Mouse (Mus musculus): Measurements from ENCODE around the gene Ttc27. TPM values are rescaled to one million over a fixed set of nuclear protein-coding genes. Genes with fewer than 3 reads are reported as not detected.

The Ttc27 gene
- polyA plus RNA-seq, 1 experiment from 2014 or later: 20.9 TPM

GRCm38 (mm10) chr17:74841721-74842120 is 124.2 kb downstream of the Ttc27 start:
- Histone ChIP-seq H3K9ac (ENCODE audit: low read depth, low read length) (no peak overlapping the region), H3K4me1 (replicated peaks; ENCODE audit: insufficient read depth, low read length) (no peaks in the 10 kb centered on the region), H3K4me3 (replicated peaks; ENCODE audit: low read depth, low read length) (no peak overlapping the region), H3K9me3 (replicated peaks; ENCODE audit: low read length) (no peaks in the 10 kb centered on the region), H3K27me3 (ENCODE audit: insufficient read depth, low read length) (no peaks in the 10 kb centered on the region), H3K4me2 (ENCODE audit: low read length) (no peak overlapping the region), H3K36me3 (ENCODE audit: insufficient read depth, low read length) (no peaks in the 10 kb centered on the region), H3K27ac (no peak overlapping the region)
- WGBS: 77% methylated on average over 3 of the region's 3 CpGs
- TF ChIP-seq CTCF (IDR thresholded peaks at IDR 0.05; ENCODE audit: low read depth): no peak
- ATAC-seq (replicated peaks; ENCODE audit: low FRiP score, low read depth) (no peak), DNase-seq (ENCODE audit: low spot score) (no peak)

- no peaks in the 10 kb centered on the region for H3K4me1 ChIP-seq (replicated peaks; ENCODE audit: insufficient read depth, low read length)
- no peak overlapping the region for H3K4me2 ChIP-seq (ENCODE audit: low read length)
- DNase-seq (ENCODE audit: low spot score) (no peak), ATAC-seq (replicated peaks; ENCODE audit: low FRiP score, low read depth) (no peak)
- H3K4me3 ChIP-seq (replicated peaks; ENCODE audit: low read depth, low read length): no peak overlapping the region
- H3K36me3 ChIP-seq (ENCODE audit: insufficient read depth, low read length): no peaks in the 10 kb centered on the region
- 97% methylated on average over 3 of the region's 3 CpGs for WGBS
- no peaks in the 10 kb centered on the region for H3K27me3 ChIP-seq (ENCODE audit: insufficient read depth, low read length)
- no peak overlapping the region for H3K9ac ChIP-seq (ENCODE audit: low read depth, low read length)
- H3K9me3 ChIP-seq (replicated peaks; ENCODE audit: low read length): no peaks in the 10 kb centered on the region
- H3K27ac ChIP-seq: no peak overlapping the region
- TF ChIP-seq CTCF (IDR thresholded peaks at IDR 0.05; ENCODE audit: low read depth): no peak
Measured at GRCm38 (mm10) chr17:74842603-74843002, 125.1 kb downstream of the Ttc27 start.

- Histone ChIP-seq H3K36me3 (ENCODE audit: insufficient read depth, low read length) (no peaks in the 10 kb centered on the region), H3K4me1 (replicated peaks; ENCODE audit: insufficient read depth, low read length) (no peaks in the 10 kb centered on the region), H3K4me3 (replicated peaks; ENCODE audit: low read depth, low read length) (no peak overlapping the region), H3K4me2 (ENCODE audit: low read length) (no peak overlapping the region), H3K9me3 (replicated peaks; ENCODE audit: low read length) (no peaks in the 10 kb centered on the region), H3K27ac (no peak overlapping the region), H3K9ac (ENCODE audit: low read depth, low read length) (no peak overlapping the region), H3K27me3 (ENCODE audit: insufficient read depth, low read length) (no peaks in the 10 kb centered on the region)
- ATAC-seq (replicated peaks; ENCODE audit: low FRiP score, low read depth) (no peak), DNase-seq (ENCODE audit: low spot score) (no peak)
- TF ChIP-seq CTCF (IDR thresholded peaks at IDR 0.05; ENCODE audit: low read depth): no peak
- 93% methylated on average over 6 of the region's 6 CpGs for WGBS
Measured at GRCm38 (mm10) chr17:74843486-74843885, 126.0 kb downstream of the Ttc27 start.

GRCm38 (mm10) chr17:74846031-74846891 is 128.7 kb downstream of the Ttc27 start:
- H3K4me1 ChIP-seq (replicated peaks; ENCODE audit: insufficient read depth, low read length): no peaks in the 10 kb centered on the region
- WGBS: 27% methylated on average over 10 of the region's 10 CpGs

GRCm38 (mm10) chr17:74850216-74850615 is 132.7 kb downstream of the Ttc27 start:
- no peak overlapping the region for H3K27ac ChIP-seq
- no peak overlapping the region for H3K4me3 ChIP-seq (replicated peaks; ENCODE audit: low read depth, low read length)
- no peaks in the 10 kb centered on the region for H3K36me3 ChIP-seq (ENCODE audit: insufficient read depth, low read length)
- TF ChIP-seq CTCF (IDR thresholded peaks at IDR 0.05; ENCODE audit: low read depth): no peak
- no peaks in the 10 kb centered on the region for H3K4me1 ChIP-seq (replicated peaks; ENCODE audit: insufficient read depth, low read length)
- H3K9ac ChIP-seq (ENCODE audit: low read depth, low read length): no peak overlapping the region
- no peaks in the 10 kb centered on the region for H3K9me3 ChIP-seq (replicated peaks; ENCODE audit: low read length)
- H3K4me2 ChIP-seq (ENCODE audit: low read length): no peak overlapping the region
- ATAC-seq (replicated peaks; ENCODE audit: low FRiP score, low read depth) (no peak), DNase-seq (ENCODE audit: low spot score) (no peak)
- H3K27me3 ChIP-seq (ENCODE audit: insufficient read depth, low read length): no peaks in the 10 kb centered on the region
- 84% methylated on average over 3 of the region's 3 CpGs for WGBS

More at GRCm38 (mm10) chr17:74846031-74846891, 128.7 kb downstream of the Ttc27 start:
- no peak for TF ChIP-seq CTCF (IDR thresholded peaks at IDR 0.05; ENCODE audit: low read depth)
- Histone ChIP-seq H3K27ac (peak overlapping the region; percentile 62), H3K4me3 (replicated peaks; ENCODE audit: low read depth, low read length) (no peak overlapping the region), H3K27me3 (ENCODE audit: insufficient read depth, low read length) (no peaks in the 10 kb centered on the region), H3K9ac (ENCODE audit: low read depth, low read length) (no peak overlapping the region), H3K9me3 (replicated peaks; ENCODE audit: low read length) (no peaks in the 10 kb centered on the region), H3K4me2 (ENCODE audit: low read length) (no peak overlapping the region), H3K36me3 (ENCODE audit: insufficient read depth, low read length) (no peaks in the 10 kb centered on the region)
- DNase-seq (ENCODE audit: low spot score) (peak; percentile 58), ATAC-seq (replicated peaks; ENCODE audit: low FRiP score, low read depth) (peak; percentile 73; the same call in 1 of the 2 replicates)

- Histone ChIP-seq H3K9me3 (replicated peaks; ENCODE audit: low read length) (no peaks in the 10 kb centered on the region), H3K36me3 (ENCODE audit: insufficient read depth, low read length) (0 out of 2 replicates have a peak, but pooled peaks cover 4% of the 10 kb centered on the region), H3K4me3 (replicated peaks; ENCODE audit: low read depth, low read length) (no peak overlapping the region), H3K4me2 (ENCODE audit: low read length) (no peak overlapping the region), H3K4me1 (replicated peaks; ENCODE audit: insufficient read depth, low read length) (no peaks in the 10 kb centered on the region), H3K27ac (no peak overlapping the region), H3K9ac (ENCODE audit: low read depth, low read length) (no peak overlapping the region), H3K27me3 (ENCODE audit: insufficient read depth, low read length) (no peaks in the 10 kb centered on the region)
- no peak for ATAC-seq (replicated peaks; ENCODE audit: low FRiP score, low read depth)
- TF ChIP-seq CTCF (IDR thresholded peaks at IDR 0.05; ENCODE audit: low read depth): no peak
- DNase-seq (ENCODE audit: low spot score): no peak
- 85% methylated on average over 2 of the region's 2 CpGs for whole genome bisulfite sequencing
Measured at GRCm38 (mm10) chr17:74859298-74859697, 141.8 kb downstream of the Ttc27 start.
